Mouse (Mus musculus) monocyte, adult 2 months (primary cell): ENCODE measurements around the gene Cobll1.
A peak's percentile ranks its signal among the peaks of the same experiment; 100 is the strongest.
"Not testable (repeated sequence)": the region's sequence is repeated elsewhere in the genome, so short reads cannot be mapped to it uniquely, and the experiment has no call there.

ENCODE experiments used
- DNase-seq, 2 experiments: peaks; one replicate each; pipeline ENCODE4 v3.0.0; 2022; ENCODE audit warnings: low spot score in 2 of 2, low read depth in 1 of 2

Cobll1 gene

GRCm38 (mm10) chr2:65238964-65239570 is at the start of gene Cobll1:
Gene Cobll1 (minus strand): TSS chr2:65239403.
- peak in 1 of 2 experiments; percentile 1 for DNase-seq

GRCm38 (mm10) chr2:65288696-65289095 is 49.5 kb upstream of the Cobll1 start:
- no peak for DNase-seq

- DNase-seq: no peak
Observed at GRCm38 (mm10) chr2:65285380-65285779, 46.2 kb upstream of the Cobll1 start.

GRCm38 (mm10) chr2:65282979-65283378 is 43.8 kb upstream of the Cobll1 start:
- no peak for DNase-seq

GRCm38 (mm10) chr2:65279029-65279690 is 40.0 kb upstream of the Cobll1 start:
- DNase-seq: no peak

- no peak for DNase-seq
Observed at GRCm38 (mm10) chr2:65275443-65276061, 36.3 kb upstream of the Cobll1 start.

GRCm38 (mm10) chr2:65273910-65274309 is 34.7 kb upstream of the Cobll1 start:
- DNase-seq: no peak

GRCm38 (mm10) chr2:65268731-65269130 is 29.5 kb upstream of the Cobll1 start:
- no peak for DNase-seq

- DNase-seq: no peak
Observed at GRCm38 (mm10) chr2:65267834-65268233, 28.6 kb upstream of the Cobll1 start.

- DNase-seq: no peak
Observed at GRCm38 (mm10) chr2:65266576-65267299, 27.5 kb upstream of the Cobll1 start.

- no peak for DNase-seq
Observed at GRCm38 (mm10) chr2:65262251-65262650, 23.0 kb upstream of the Cobll1 start.

- not testable (repeated sequence) for DNase-seq
Observed at GRCm38 (mm10) chr2:65260828-65261227, 21.6 kb upstream of the Cobll1 start.

- DNase-seq: no peak
Observed at GRCm38 (mm10) chr2:65260400-65260799, 21.2 kb upstream of the Cobll1 start.

- DNase-seq: no peak
Observed at GRCm38 (mm10) chr2:65257446-65257845, 18.2 kb upstream of the Cobll1 start.

GRCm38 (mm10) chr2:65256494-65257254 is 17.5 kb upstream of the Cobll1 start:
- DNase-seq: no peak

- no peak for DNase-seq
Observed at GRCm38 (mm10) chr2:65250589-65251104, 11.4 kb upstream of the Cobll1 start.

- no peak for DNase-seq
Observed at GRCm38 (mm10) chr2:65249575-65249974, 10.4 kb upstream of the Cobll1 start.

- no peak for DNase-seq
Observed at GRCm38 (mm10) chr2:65240173-65240745, 1.1 kb upstream of the Cobll1 start.

GRCm38 (mm10) chr2:65238171-65238963 is 836 bp downstream of the Cobll1 start:
- no peak for DNase-seq
